Mouse (Mus musculus): ENCODE results near the gene Gsdme.

Gene Gsdme

GRCm38 (mm10) chr6:50263670-50264069 lies at the start of gene Gsdme:
Gene Gsdme (minus strand): TSS chr6:50263862.
- no peak for DNase-seq (ENCODE audit: low read depth)

- DNase-seq (ENCODE audit: low read depth), result peak; percentile 37
These were observed 49.0 kb upstream of the Gsdme start for GRCm38 (mm10) chr6:50312647-50313046.

GRCm38 (mm10) chr6:50309019-50309418 lies 45.4 kb upstream of the Gsdme start:
- DNase-seq (ENCODE audit: low read depth), result no peak

- no peak for DNase-seq (ENCODE audit: low read depth)
These were observed 43.0 kb upstream of the Gsdme start for GRCm38 (mm10) chr6:50306625-50307024.

- no peak for DNase-seq (ENCODE audit: low read depth)
These were observed 41.4 kb upstream of the Gsdme start for GRCm38 (mm10) chr6:50304949-50305491.

GRCm38 (mm10) chr6:50301121-50301520 lies 37.5 kb upstream of the Gsdme start:
- no peak for DNase-seq (ENCODE audit: low read depth)

GRCm38 (mm10) chr6:50300622-50301021 lies 37.0 kb upstream of the Gsdme start:
- DNase-seq (ENCODE audit: low read depth), result no peak

GRCm38 (mm10) chr6:50299071-50299470 lies 35.4 kb upstream of the Gsdme start:
- DNase-seq (ENCODE audit: low read depth), result no peak

- no peak for DNase-seq (ENCODE audit: low read depth)
These were observed 34.0 kb upstream of the Gsdme start for GRCm38 (mm10) chr6:50297671-50298070.

- DNase-seq (ENCODE audit: low read depth), result no peak
These were observed 31.5 kb upstream of the Gsdme start for GRCm38 (mm10) chr6:50295136-50295535.

- peak; percentile 65 for DNase-seq (ENCODE audit: low read depth)
These were observed 30.5 kb upstream of the Gsdme start for GRCm38 (mm10) chr6:50294128-50294527.

GRCm38 (mm10) chr6:50291650-50292049 lies 28.0 kb upstream of the Gsdme start:
- DNase-seq (ENCODE audit: low read depth), result no peak

GRCm38 (mm10) chr6:50286881-50287280 lies 23.2 kb upstream of the Gsdme start:
- DNase-seq (ENCODE audit: low read depth), result no peak

GRCm38 (mm10) chr6:50279642-50280041 lies 16.0 kb upstream of the Gsdme start:
- no peak for DNase-seq (ENCODE audit: low read depth)

GRCm38 (mm10) chr6:50273947-50274346 lies 10.3 kb upstream of the Gsdme start:
- no peak for DNase-seq (ENCODE audit: low read depth)

- DNase-seq (ENCODE audit: low read depth), result no peak
These were observed 9.8 kb upstream of the Gsdme start for GRCm38 (mm10) chr6:50273416-50273815.

- no peak for DNase-seq (ENCODE audit: low read depth)
These were observed 1.4 kb downstream of the Gsdme start for GRCm38 (mm10) chr6:50262310-50262709.

- DNase-seq (ENCODE audit: low read depth), result no peak
These were observed 1.8 kb downstream of the Gsdme start for GRCm38 (mm10) chr6:50261922-50262261.

GRCm38 (mm10) chr6:50261201-50261921 lies 2.3 kb downstream of the Gsdme start:
- peak; percentile 37 for DNase-seq (ENCODE audit: low read depth)

- DNase-seq (ENCODE audit: low read depth), result no peak
These were observed 8.3 kb downstream of the Gsdme start for GRCm38 (mm10) chr6:50255356-50255755.

- DNase-seq (ENCODE audit: low read depth), result peak; percentile 93
These were observed 8.9 kb downstream of the Gsdme start for GRCm38 (mm10) chr6:50254723-50255184.

GRCm38 (mm10) chr6:50252690-50253089 lies 11.0 kb downstream of the Gsdme start:
- DNase-seq (ENCODE audit: low read depth), result no peak

GRCm38 (mm10) chr6:50247791-50248190 lies 15.9 kb downstream of the Gsdme start:
- no peak for DNase-seq (ENCODE audit: low read depth)

GRCm38 (mm10) chr6:50247356-50247755 lies 16.3 kb downstream of the Gsdme start:
- no peak for DNase-seq (ENCODE audit: low read depth)
